Mouse (Mus musculus) brain, embryonic 14.5 days (tissue): ENCODE results near the gene Rasgef1b.

ENCODE experiments used
- CTCF ChIP-seq: fragments of 200-500 bp; IDR thresholded peaks from 2 replicates; pipeline ENCODE4 v1.5.1; 2012; ENCODE audit warnings: inconsistent platforms, mild to moderate bottlenecking, moderate library complexity, borderline replicate concordance; ENCODE audit not compliant: insufficient read depth, insufficient read length; ENCODE audit errors: extremely low read depth
- POLR2A ChIP-seq: fragments of 200-500 bp; IDR thresholded peaks from 2 replicates; pipeline ENCODE4 v1.6.1; 2012; ENCODE audit warnings: mild to moderate bottlenecking, inconsistent platforms, borderline replicate concordance; ENCODE audit not compliant: poor library complexity, insufficient read depth, insufficient read length, severe bottlenecking; ENCODE audit errors: extremely low read depth

- TF ChIP-seq POLR2A (no peak), CTCF (no peak)
Measured at GRCm38 (mm10) chr5:99258003-99258500, 470.8 kb downstream of the Rasgef1b start.
